Mouse (Mus musculus): Measurements from ENCODE around the gene Atrnl1. TPM values are rescaled to one million over a fixed set of nuclear protein-coding genes. Genes with fewer than 3 reads are reported as not detected.
"Not testable (repeated sequence)": the region's sequence is repeated elsewhere in the genome, so short reads cannot be mapped to it uniquely, and the experiment has no call there.

Atrnl1 gene
- polyA plus RNA-seq, 1 experiment from 2014 or later, result 8.1 TPM

GRCm38 (mm10) chr19:57868350-57868749, 257.5 kb downstream of the Atrnl1 start:
- Histone ChIP-seq H3K4me3 (no peak overlapping the region), H3K36me3 (no peaks in the 10 kb centered on the region), H3K27me3 (no peaks in the 10 kb centered on the region), H3K27ac (replicated peaks) (no peak overlapping the region), H3K4me2 (no peak overlapping the region), H3K4me1 (replicated peaks) (peaks cover 33% of the 10 kb centered on the region), H3K9ac (no peak overlapping the region), H3K9me3 (no peaks in the 10 kb centered on the region)
- 84% methylated on average over 4 of the region's 4 CpGs for WGBS
- ATAC-seq (ENCODE audit: low read depth), result no peak

GRCm38 (mm10) chr19:57870871-57871270, 260.0 kb downstream of the Atrnl1 start:
- Histone ChIP-seq H3K27me3 (no peaks in the 10 kb centered on the region), H3K4me2 (peak overlapping the region; percentile 27), H3K9me3 (no peaks in the 10 kb centered on the region), H3K36me3 (no peaks in the 10 kb centered on the region), H3K27ac (replicated peaks) (peak overlapping the region; percentile 56), H3K4me3 (no peak overlapping the region), H3K4me1 (replicated peaks) (peaks cover 38% of the 10 kb centered on the region), H3K9ac (no peak overlapping the region)
- ATAC-seq (ENCODE audit: low read depth), result no peak
- 37% methylated on average over 13 of the region's 13 CpGs for WGBS

GRCm38 (mm10) chr19:57876057-57876456, 265.2 kb downstream of the Atrnl1 start:
- peaks cover 28% of the 10 kb centered on the region for H3K4me1 ChIP-seq (replicated peaks)
- no peak for ATAC-seq (ENCODE audit: low read depth)
- no peaks in the 10 kb centered on the region for H3K27me3 ChIP-seq
- no peak overlapping the region for H3K4me2 ChIP-seq
- H3K9ac ChIP-seq, result no peak overlapping the region
- WGBS, result 91% methylated on average over 6 of the region's 6 CpGs
- no peak overlapping the region for H3K27ac ChIP-seq (replicated peaks)
- H3K4me3 ChIP-seq, result no peak overlapping the region
- no peaks in the 10 kb centered on the region for H3K36me3 ChIP-seq
- no peaks in the 10 kb centered on the region for H3K9me3 ChIP-seq

- ATAC-seq (ENCODE audit: low read depth), result no peak
- WGBS, result 93% methylated on average over 4 of the region's 4 CpGs
- no peak overlapping the region for H3K27ac ChIP-seq (replicated peaks)
These were observed 266.5 kb downstream of the Atrnl1 start for GRCm38 (mm10) chr19:57877343-57877742.

GRCm38 (mm10) chr19:57878583-57878982, 267.7 kb downstream of the Atrnl1 start:
- Histone ChIP-seq H3K9ac (no peak overlapping the region), H3K4me2 (no peak overlapping the region), H3K36me3 (no peaks in the 10 kb centered on the region), H3K4me1 (replicated peaks) (0 out of 2 replicates have a peak, but pooled peaks cover 7% of the 10 kb centered on the region), H3K27me3 (no peaks in the 10 kb centered on the region), H3K27ac (replicated peaks) (no peak overlapping the region), H3K4me3 (no peak overlapping the region), H3K9me3 (no peaks in the 10 kb centered on the region)
- no peak for ATAC-seq (ENCODE audit: low read depth)
- WGBS, result 43% methylated on average over 9 of the region's 9 CpGs

More at GRCm38 (mm10) chr19:57877343-57877742, 266.5 kb downstream of the Atrnl1 start:
- Histone ChIP-seq H3K9me3 (no peaks in the 10 kb centered on the region), H3K4me2 (no peak overlapping the region), H3K4me3 (no peak overlapping the region), H3K36me3 (no peaks in the 10 kb centered on the region), H3K27me3 (no peaks in the 10 kb centered on the region), H3K9ac (no peak overlapping the region), H3K4me1 (replicated peaks) (peaks cover 16% of the 10 kb centered on the region)

GRCm38 (mm10) chr19:57879841-57880240, 269.0 kb downstream of the Atrnl1 start:
- H3K4me1 ChIP-seq (replicated peaks); H3K9me3 ChIP-seq; H3K27me3 ChIP-seq; H3K4me3 ChIP-seq; H3K9ac ChIP-seq; H3K27ac ChIP-seq (replicated peaks); H3K36me3 ChIP-seq; H3K4me2 ChIP-seq; ATAC-seq (ENCODE audit: low read depth): not testable (repeated sequence)
- WGBS, result 79% methylated on average over 1 of the region's 1 CpGs

- no peaks in the 10 kb centered on the region for H3K27me3 ChIP-seq
- ATAC-seq (ENCODE audit: low read depth), result no peak
- no peaks in the 10 kb centered on the region for H3K36me3 ChIP-seq
- peaks cover 4% of the 10 kb centered on the region; the same call in 1 of the 2 replicates for H3K4me1 ChIP-seq (replicated peaks)
- H3K9ac ChIP-seq, result no peak overlapping the region
- H3K4me2 ChIP-seq, result no peak overlapping the region
- no peak overlapping the region for H3K4me3 ChIP-seq
- no peak overlapping the region for H3K27ac ChIP-seq (replicated peaks)
- 90% methylated on average over 7 of the region's 7 CpGs for WGBS
- H3K9me3 ChIP-seq, result no peaks in the 10 kb centered on the region
These were observed 271.1 kb downstream of the Atrnl1 start for GRCm38 (mm10) chr19:57881927-57882326.

GRCm38 (mm10) chr19:57888871-57889270, 278.0 kb downstream of the Atrnl1 start:
- H3K4me1 ChIP-seq (replicated peaks), result peaks cover 16% of the 10 kb centered on the region
- H3K9me3 ChIP-seq, result no peaks in the 10 kb centered on the region
- H3K9ac ChIP-seq, result no peak overlapping the region
- H3K36me3 ChIP-seq, result no peaks in the 10 kb centered on the region
- H3K4me3 ChIP-seq, result no peak overlapping the region
- H3K27ac ChIP-seq (replicated peaks), result no peak overlapping the region
- no peak overlapping the region for H3K4me2 ChIP-seq
- no peaks in the 10 kb centered on the region for H3K27me3 ChIP-seq
- 89% methylated on average over 8 of the region's 8 CpGs for WGBS
- ATAC-seq (ENCODE audit: low read depth), result no peak

- Histone ChIP-seq H3K4me3 (no peak overlapping the region), H3K27me3 (no peaks in the 10 kb centered on the region), H3K4me1 (replicated peaks) (peaks cover 16% of the 10 kb centered on the region), H3K36me3 (no peaks in the 10 kb centered on the region), H3K9me3 (no peaks in the 10 kb centered on the region), H3K4me2 (no peak overlapping the region), H3K27ac (replicated peaks) (no peak overlapping the region), H3K9ac (no peak overlapping the region)
- ATAC-seq (ENCODE audit: low read depth), result no peak
- WGBS, result 52% methylated on average over 3 of the region's 3 CpGs
These were observed 278.9 kb downstream of the Atrnl1 start for GRCm38 (mm10) chr19:57889741-57890140.

- WGBS, result 35% methylated on average over 3 of the region's 3 CpGs
- ATAC-seq (ENCODE audit: low read depth), result no peak
- no peak overlapping the region for H3K4me2 ChIP-seq
These were observed 280.1 kb downstream of the Atrnl1 start for GRCm38 (mm10) chr19:57890954-57891353.

GRCm38 (mm10) chr19:57894191-57894590, 283.4 kb downstream of the Atrnl1 start:
- Histone ChIP-seq H3K4me3 (no peak overlapping the region), H3K4me2 (no peak overlapping the region), H3K36me3 (no peaks in the 10 kb centered on the region), H3K9ac (no peak overlapping the region), H3K27me3 (no peaks in the 10 kb centered on the region), H3K27ac (replicated peaks) (no peak overlapping the region), H3K4me1 (replicated peaks) (peaks cover 16% of the 10 kb centered on the region), H3K9me3 (no peaks in the 10 kb centered on the region)
- ATAC-seq (ENCODE audit: low read depth), result no peak
- WGBS, result 40% methylated on average over 1 of the region's 1 CpGs

More at GRCm38 (mm10) chr19:57890954-57891353, 280.1 kb downstream of the Atrnl1 start:
- Histone ChIP-seq H3K27me3 (no peaks in the 10 kb centered on the region), H3K9ac (no peak overlapping the region), H3K36me3 (no peaks in the 10 kb centered on the region), H3K27ac (replicated peaks) (no peak overlapping the region; the same call in 1 of the 2 replicates), H3K4me1 (replicated peaks) (peaks cover 16% of the 10 kb centered on the region), H3K9me3 (no peaks in the 10 kb centered on the region), H3K4me3 (no peak overlapping the region)

GRCm38 (mm10) chr19:57900037-57900436, 289.2 kb downstream of the Atrnl1 start:
- WGBS, result 84% methylated on average over 1 of the region's 1 CpGs

GRCm38 (mm10) chr19:57909466-57909865, 298.6 kb downstream of the Atrnl1 start:
- Histone ChIP-seq H3K9ac (no peak overlapping the region), H3K27ac (replicated peaks) (no peak overlapping the region), H3K4me1 (replicated peaks) (no peaks in the 10 kb centered on the region), H3K27me3 (no peaks in the 10 kb centered on the region), H3K4me2 (no peak overlapping the region), H3K36me3 (no peaks in the 10 kb centered on the region), H3K4me3 (no peak overlapping the region), H3K9me3 (no peaks in the 10 kb centered on the region)
- no peak for ATAC-seq (ENCODE audit: low read depth)
- WGBS, result 86% methylated on average over 6 of the region's 6 CpGs

More at GRCm38 (mm10) chr19:57900037-57900436, 289.2 kb downstream of the Atrnl1 start:
- Histone ChIP-seq H3K27me3 (no peaks in the 10 kb centered on the region), H3K9ac (no peak overlapping the region), H3K4me3 (no peak overlapping the region), H3K36me3 (no peaks in the 10 kb centered on the region), H3K27ac (replicated peaks) (no peak overlapping the region), H3K9me3 (no peaks in the 10 kb centered on the region), H3K4me2 (no peak overlapping the region), H3K4me1 (replicated peaks) (no peaks in the 10 kb centered on the region)
- no peak for ATAC-seq (ENCODE audit: low read depth)

Data from neural tube, embryonic 13.5 days (tissue).